Mouse (Mus musculus) liver, postnatal 0 days (tissue): Measurements from ENCODE around the gene Rtp2. TPM values are rescaled to one million over a fixed set of nuclear protein-coding genes. Genes with fewer than 3 reads are reported as not detected.

Experiments
- ATAC-seq: fragments of 200-750 bp; cut with Nextera tagmentation; 2 replicates; pipeline ENCODE4 v1.8.0; 2017; ENCODE audit warnings: mild to moderate bottlenecking, moderate library complexity
- DNase-seq: peaks from one replicate; pipeline ENCODE4 v3.0.0-alpha.2; 2016
- H3K27ac ChIP-seq: fragments of 300-500 bp; sonication (generic); 2 replicates; pipeline ENCODE4 v1.5.1; 2014; ENCODE audit warnings: antibody characterized with exemption, moderate library complexity, mild to moderate bottlenecking, low read depth
- H3K27me3 ChIP-seq: fragments of 300-500 bp; sonication (generic); 2 replicates; pipeline ENCODE4 v1.6.1; 2014; ENCODE audit warnings: low read length, control low read depth, mixed read lengths; ENCODE audit not compliant: insufficient read depth
- H3K36me3 ChIP-seq: fragments of 300-500 bp; sonication (generic); replicated peaks from 2 replicates; pipeline ENCODE4 v1.6.1; 2014; ENCODE audit warnings: mild to moderate bottlenecking, control low read depth, low read length, moderate library complexity, mixed read lengths; ENCODE audit not compliant: insufficient read depth
- H3K4me1 ChIP-seq: fragments of 300-500 bp; sonication (generic); 2 replicates; pipeline ENCODE4 v1.6.1; 2014; ENCODE audit warnings: antibody characterized with exemption, mild to moderate bottlenecking, control low read depth; ENCODE audit not compliant: insufficient read depth
- H3K4me2 ChIP-seq: fragments of 300-500 bp; sonication (generic); 2 replicates; pipeline ENCODE4 v1.6.1; 2014; ENCODE audit warnings: low read depth, mild to moderate bottlenecking, low read length, moderate library complexity, mixed read lengths
- H3K4me3 ChIP-seq: fragments of 300-500 bp; sonication (generic); 2 replicates; pipeline ENCODE4 v1.5.1; 2014; ENCODE audit warnings: low read depth, low read length
- H3K9ac ChIP-seq: fragments of 300-500 bp; sonication (generic); replicated peaks from 2 replicates; pipeline ENCODE4 v1.6.1; 2014; ENCODE audit warnings: mild to moderate bottlenecking, moderate library complexity
- H3K9me3 ChIP-seq: fragments of 300-500 bp; sonication (generic); 2 replicates; pipeline ENCODE4 v1.6.1; 2016; ENCODE audit warnings: mild to moderate bottlenecking, control low read depth, low read length, mixed read lengths
- CTCF ChIP-seq: sonication (generic); IDR thresholded peaks from 2 replicates; pipeline ENCODE4 v1.5.1; 2016; ENCODE audit warnings: antibody characterized with exemption, low read depth
- EP300 ChIP-seq: IDR thresholded peaks from 2 replicates; pipeline ENCODE4 v1.6.1; 2016; ENCODE audit warnings: antibody characterized with exemption, low read depth, mild to moderate bottlenecking
- WGBS: fragments of 180-500 bp; shearing (Covaris S2); extraction: QIAGEN DNeasy Blood & Tissue Kit; methylation state at CpG from one replicate; pipeline ENCODE4 v1.1.7; 2014; ENCODE audit not compliant: insufficient replicate concordance; 5-methylcytosine and 5-hydroxymethylcytosine counted together
- polyA plus RNA-seq: library from polyadenylated mRNA; unstranded; fragments of >200 nt; fragmentation: Nextera tagmentation; extraction: Ambion mirVana; gene quantifications from 2 replicates; pipeline ENCODE4 v1.2.1, GENCODE M21; 2015

Gene Rtp2
- polyA plus RNA-seq, 1 experiment from 2014 or later, result not detected

DNA sequence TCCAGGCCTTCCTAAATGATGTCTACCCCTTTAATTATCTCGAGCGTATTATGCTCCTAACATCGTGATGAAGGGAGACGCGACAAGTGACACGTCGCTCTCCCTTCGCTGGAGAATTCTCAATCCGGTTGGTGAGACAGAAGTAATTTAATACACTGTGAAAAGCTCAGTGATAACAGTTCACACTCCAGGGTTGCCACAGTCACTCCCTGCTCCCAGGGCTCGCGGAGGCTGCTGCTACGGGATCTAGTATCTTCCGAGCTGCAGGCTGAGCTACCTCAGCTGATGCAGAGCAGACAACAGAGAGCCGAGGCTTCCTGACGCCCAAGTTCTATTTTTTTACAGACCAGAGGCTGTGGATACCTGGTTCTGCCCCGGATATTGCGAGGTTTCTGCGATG is 919 bp downstream of the Rtp2 start:
- Histone ChIP-seq H3K27ac (no peak overlapping the region), H3K9ac (no peak overlapping the region), H3K4me2 (no peak overlapping the region), H3K36me3 (no peaks in the 10 kb centered on the region), H3K9me3 (no peaks in the 10 kb centered on the region), H3K27me3 (no peaks in the 10 kb centered on the region), H3K4me3 (no peak overlapping the region), H3K4me1 (no peaks in the 10 kb centered on the region)
- DNase-seq (no peak), ATAC-seq (no peak)
- TF ChIP-seq CTCF (no peak), EP300 (no peak)
- WGBS, result 76% methylated on average over 18 of the region's 18 CpGs

DNA sequence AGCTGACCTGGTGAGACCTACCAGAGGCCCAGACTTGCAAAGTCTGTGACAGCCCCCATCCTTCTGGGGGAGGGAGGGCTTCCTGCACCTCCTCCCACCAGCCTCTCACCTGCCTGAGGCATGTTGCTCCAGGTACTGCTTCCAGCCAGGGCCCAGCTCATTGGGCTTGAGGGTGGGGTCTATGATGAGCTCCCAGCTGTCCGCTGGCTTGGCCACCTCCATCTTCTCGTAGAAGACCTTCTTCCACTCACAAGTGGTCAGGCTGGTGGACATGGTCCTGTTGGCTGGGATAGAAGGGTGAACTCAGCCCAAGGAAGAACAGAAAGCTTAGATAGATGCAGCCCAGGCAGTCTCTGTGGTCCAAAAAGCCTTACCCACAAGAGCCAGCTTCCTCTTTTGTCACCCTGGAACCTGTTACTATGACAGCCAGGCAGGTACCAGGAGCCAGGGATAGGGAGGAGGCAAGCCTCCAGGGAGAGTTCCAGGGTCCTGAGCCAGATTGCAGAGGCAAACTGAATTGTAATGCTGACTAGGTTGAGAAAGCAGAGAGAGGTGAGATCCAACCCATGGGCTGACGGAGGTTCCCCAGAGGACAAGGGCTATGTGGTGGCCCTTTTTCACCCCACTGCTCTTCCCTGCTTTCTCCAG is 1.6 kb downstream of the Rtp2 start:
- ATAC-seq (no peak), DNase-seq (no peak)
- Histone ChIP-seq H3K4me3 (no peak overlapping the region), H3K9me3 (no peaks in the 10 kb centered on the region), H3K27me3 (no peaks in the 10 kb centered on the region), H3K9ac (no peak overlapping the region), H3K4me2 (no peak overlapping the region), H3K27ac (no peak overlapping the region), H3K36me3 (no peaks in the 10 kb centered on the region), H3K4me1 (no peaks in the 10 kb centered on the region)
- TF ChIP-seq CTCF (no peak), EP300 (no peak)
- 72% methylated on average over 3 of the region's 3 CpGs for WGBS

DNA sequence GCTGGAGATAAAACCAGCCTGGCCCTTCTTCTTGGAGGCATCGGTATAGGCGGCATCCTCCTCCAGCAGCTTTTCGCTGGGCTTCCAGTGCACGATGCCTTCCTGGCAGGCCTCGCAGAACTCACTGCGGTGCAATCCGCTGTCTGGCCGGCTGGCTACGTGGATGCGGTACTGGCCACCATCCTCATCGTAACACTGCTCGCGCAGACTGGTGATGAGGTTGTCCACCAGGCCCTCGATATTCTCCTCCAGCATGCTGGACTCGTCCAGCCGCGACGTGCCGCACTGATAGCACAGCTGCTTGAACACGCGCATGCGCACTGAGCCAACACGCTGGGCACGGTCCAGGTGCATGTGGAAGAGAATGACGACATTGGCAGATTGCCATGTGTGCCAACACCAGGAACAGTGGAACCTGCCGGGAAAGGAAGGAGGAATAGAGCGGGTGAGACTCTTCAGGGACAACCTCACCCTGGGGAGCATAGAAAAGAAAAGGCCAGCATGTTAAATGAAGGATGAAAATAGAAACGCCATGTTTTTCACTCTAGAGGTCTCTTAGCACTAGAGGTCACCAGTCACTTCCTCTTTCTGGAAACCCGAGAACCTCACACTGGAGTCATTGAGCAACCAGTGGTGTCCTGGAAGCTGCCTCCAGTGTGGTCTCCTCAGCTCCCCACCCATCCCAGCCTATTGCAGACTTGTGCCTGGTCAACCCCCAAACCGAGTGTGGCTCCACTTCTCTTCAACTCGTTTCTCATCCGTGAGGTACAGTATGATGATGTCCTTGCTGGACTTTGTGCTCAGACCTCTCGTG is 4.7 kb downstream of the Rtp2 start:
- WGBS, result 81% methylated on average over 33 of the region's 33 CpGs
- Histone ChIP-seq H3K4me3 (no peak overlapping the region), H3K4me2 (no peak overlapping the region), H3K9me3 (no peaks in the 10 kb centered on the region), H3K4me1 (no peaks in the 10 kb centered on the region), H3K27ac (no peak overlapping the region), H3K27me3 (no peaks in the 10 kb centered on the region), H3K9ac (no peak overlapping the region), H3K36me3 (no peaks in the 10 kb centered on the region)
- TF ChIP-seq CTCF (no peak), EP300 (no peak)
- ATAC-seq (no peak), DNase-seq (no peak)

DNA sequence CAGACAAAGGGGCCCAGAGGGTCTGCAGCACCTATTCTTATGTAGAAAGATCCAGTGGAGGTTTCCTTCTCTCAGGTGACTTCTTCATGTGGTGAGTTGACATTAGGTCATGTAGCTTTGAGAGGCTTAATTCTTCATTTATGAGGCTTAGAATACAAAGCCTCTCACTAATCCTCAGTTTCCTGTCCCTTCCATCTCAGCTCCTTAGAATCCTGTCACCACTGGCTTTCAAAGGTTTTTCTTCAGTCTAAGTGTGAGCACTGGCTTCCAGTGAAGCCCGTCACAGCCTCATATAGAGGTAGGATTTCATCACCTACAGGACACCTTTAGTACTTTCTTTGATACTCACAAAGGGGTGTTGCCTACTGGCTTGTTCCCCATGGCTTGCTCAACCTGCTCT is 9.3 kb downstream of the Rtp2 start:
- Histone ChIP-seq H3K4me1 (no peaks in the 10 kb centered on the region), H3K27ac (no peak overlapping the region), H3K9me3 (no peaks in the 10 kb centered on the region), H3K36me3 (no peaks in the 10 kb centered on the region), H3K4me3 (no peak overlapping the region), H3K9ac (no peak overlapping the region), H3K27me3 (no peaks in the 10 kb centered on the region), H3K4me2 (no peak overlapping the region)
- DNase-seq (no peak), ATAC-seq (no peak)
- TF ChIP-seq EP300 (no peak), CTCF (no peak)
- WGBS, result 73% methylated on average over 1 of the region's 1 CpGs

DNA sequence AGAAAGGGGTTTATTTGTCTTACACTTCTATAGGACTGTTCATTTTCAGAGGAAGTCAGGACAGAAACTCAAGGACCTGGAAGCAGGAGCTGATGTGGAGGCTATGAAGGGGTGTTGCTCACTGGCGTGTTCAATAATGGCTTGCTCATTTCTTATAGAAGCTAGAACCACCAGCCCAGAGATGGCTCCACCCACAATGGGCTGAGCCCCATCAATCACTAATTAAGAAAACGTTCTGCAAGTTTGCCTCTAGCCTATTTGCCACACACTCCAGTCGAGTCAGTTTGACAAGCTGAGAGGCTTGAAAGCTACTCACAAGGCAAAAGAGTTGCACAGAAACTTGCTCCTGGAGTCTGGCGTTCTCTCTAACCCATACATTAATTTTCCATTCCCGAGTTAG is 10.5 kb downstream of the Rtp2 start:
- Histone ChIP-seq H3K36me3 (no peaks in the 10 kb centered on the region), H3K9me3 (no peaks in the 10 kb centered on the region), H3K27ac (no peak overlapping the region), H3K4me1 (no peaks in the 10 kb centered on the region), H3K4me3 (no peak overlapping the region), H3K27me3 (no peaks in the 10 kb centered on the region), H3K4me2 (no peak overlapping the region), H3K9ac (no peak overlapping the region)
- ATAC-seq, result no peak
- WGBS, result 57% methylated on average over 5 of the region's 5 CpGs
- no peak for DNase-seq
- TF ChIP-seq EP300 (no peak), CTCF (no peak)

DNA sequence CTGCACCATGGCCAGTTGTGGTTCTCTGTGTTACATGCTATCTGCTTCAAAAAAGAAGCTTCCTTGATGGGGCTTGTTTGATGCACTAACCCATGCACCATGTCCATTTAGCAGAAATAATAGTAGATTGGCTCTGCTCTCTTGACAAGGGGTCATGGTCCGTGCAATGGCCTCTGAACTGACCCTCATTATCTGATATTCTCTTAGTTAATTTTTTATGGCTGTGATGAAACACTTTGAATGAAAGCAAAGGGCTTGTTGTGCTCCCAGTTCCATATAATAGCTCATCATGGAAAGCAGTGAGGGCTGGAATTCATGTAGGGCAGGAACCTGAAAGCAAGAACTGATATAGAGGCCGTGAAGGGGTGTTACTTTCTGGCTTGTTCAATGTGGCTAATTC is 12.8 kb downstream of the Rtp2 start:
- Histone ChIP-seq H3K27ac (no peak overlapping the region), H3K36me3 (no peaks in the 10 kb centered on the region), H3K9me3 (no peaks in the 10 kb centered on the region), H3K27me3 (no peaks in the 10 kb centered on the region), H3K4me1 (no peaks in the 10 kb centered on the region), H3K4me3 (no peak overlapping the region), H3K4me2 (no peak overlapping the region), H3K9ac (no peak overlapping the region)
- ATAC-seq, result no peak
- no peak for TF ChIP-seq CTCF
- no peak for TF ChIP-seq EP300
- DNase-seq, result no peak
- WGBS, result 63% methylated on average over 2 of the region's 2 CpGs
